Mouse (Mus musculus) bone marrow macrophage, adult 2 months (primary cell): Measurements from ENCODE around the gene Scaf11.

Experiments
- CTCF ChIP-seq: IDR thresholded peaks from 2 replicates; pipeline ENCODE4 v1.5.1; 2012; ENCODE audit warnings: low read depth, mild to moderate bottlenecking, low read length, moderate library complexity
- POLR2A ChIP-seq: IDR thresholded peaks from 2 replicates; pipeline ENCODE4 v1.6.1; 2012; ENCODE audit warnings: mild to moderate bottlenecking, low read depth, low read length, borderline replicate concordance

GRCm38 (mm10) chr15:96366176-96366963, 94.3 kb downstream of the Scaf11 start:
- TF ChIP-seq CTCF (no peak), POLR2A (no peak)
